In genomic region chr9:25482999-25483347, GRCm38 (mm10) we compare ENCODE assay signal across 8 mouse cellular contexts. TPM values are rescaled to one million over a fixed set of nuclear protein-coding genes. Genes with fewer than 3 reads are reported as not detected.
DNase-seq lines count a peak whose midpoint lies in the region; ATAC-seq and TF ChIP-seq lines count a peak whose summit lies in the region.

No protein-coding gene starts in this region.

- DNase-seq in left cerebral cortex, adult 2 months (ENCODE audit: extremely low spot score in 1 of 2, low spot score in 2 of 2): no peak
- no peak for DNase-seq in left cerebral cortex, adult 11 months (ENCODE audit: low spot score)
- DNase-seq in layer of hippocampus, postnatal 14 days (ENCODE audit: low spot score in 2 of 2): no peak
- DNase-seq in kidney, postnatal 14 days: no peak
- no peak for DNase-seq in embryo, embryonic 11 days

- 80% methylated on average over 9 of the region's 9 CpGs for WGBS in embryonic facial prominence, embryonic 15.5 days
- WGBS in intestine, postnatal 0 days: 79% methylated on average over 9 of the region's 9 CpGs
- 63% methylated on average over 9 of the region's 9 CpGs for WGBS in olfactory bulb, adult 2 months

- peaks cover 55% of the 10 kb centered on the region for H3K4me1 ChIP-seq in embryonic facial prominence, embryonic 15.5 days
- H3K4me1 ChIP-seq in intestine, postnatal 0 days (replicated peaks; ENCODE audit: control insufficient read depth, insufficient read depth, low read length): no peaks in the 10 kb centered on the region
- H3K4me1 ChIP-seq in olfactory bulb, adult 2 months (ENCODE audit: control insufficient read depth, insufficient read depth, low read length): peaks cover 22% of the 10 kb centered on the region

- H3K9ac ChIP-seq in embryonic facial prominence, embryonic 15.5 days: no peak overlapping the region
- no peak overlapping the region for H3K9ac ChIP-seq in intestine, postnatal 0 days (ENCODE audit: low read depth, low read length)

- no peaks in the 10 kb centered on the region for H3K36me3 ChIP-seq in embryonic facial prominence, embryonic 15.5 days
- H3K36me3 ChIP-seq in intestine, postnatal 0 days (ENCODE audit: control insufficient read depth, insufficient read depth): no peaks in the 10 kb centered on the region

- intact Hi-C loops in left cerebral cortex, adult 2 months (cut with DNase I): loop anchor here (5.0 kb wide), 4 partner anchors 84 to 331 kb away; partner anchors contain the start of gene Herpud2

- no peak overlapping the region for H3K27ac ChIP-seq in left cerebral cortex, adult 2 months
- no peak overlapping the region for H3K27ac ChIP-seq in embryonic facial prominence, embryonic 15.5 days (replicated peaks)
- H3K27ac ChIP-seq in intestine, postnatal 0 days (ENCODE audit: low read depth, low read length): no peak overlapping the region
- peak overlapping the region; percentile 38; the same call in 1 of the 2 replicates for H3K27ac ChIP-seq in olfactory bulb, adult 2 months (ENCODE audit: insufficient read depth, low read depth, low read length)

- H3K4me3 ChIP-seq in left cerebral cortex, adult 2 months: peak overlapping the region; percentile 84
- H3K4me3 ChIP-seq in embryonic facial prominence, embryonic 15.5 days (replicated peaks): peak overlapping the region; percentile 70
- H3K4me3 ChIP-seq in intestine, postnatal 0 days (ENCODE audit: low read depth, low read length): no peak overlapping the region
- H3K4me3 ChIP-seq in olfactory bulb, adult 2 months (ENCODE audit: insufficient read depth, low read depth, low read length): peak overlapping the region; percentile 84

- no peak for ATAC-seq in embryonic facial prominence, embryonic 15.5 days (ENCODE audit: insufficient number of reproducible peaks, low FRiP score, low TSS enrichment, low read depth)
- ATAC-seq in intestine, postnatal 0 days: no peak

- H3K9me3 ChIP-seq in embryonic facial prominence, embryonic 15.5 days (replicated peaks): no peaks in the 10 kb centered on the region
- no peaks in the 10 kb centered on the region for H3K9me3 ChIP-seq in intestine, postnatal 0 days (ENCODE audit: control insufficient read depth)

- TF ChIP-seq CTCF in left cerebral cortex, adult 2 months (IDR thresholded peaks at IDR 0.05): peak; percentile 18
- peak; percentile 46 for TF ChIP-seq CTCF in intestine, postnatal 0 days (IDR thresholded peaks at IDR 0.05; ENCODE audit: low read depth)
- peak; percentile 50; the same call in 1 of the 2 replicates for TF ChIP-seq CTCF in olfactory bulb, adult 2 months (IDR thresholded peaks at IDR 0.05; ENCODE audit: insufficient read depth, low read depth, low read length)

- no peak for TF ChIP-seq POLR2A in olfactory bulb, adult 2 months (IDR thresholded peaks at IDR 0.05; ENCODE audit: insufficient read depth, low read depth, low read length)

- peak overlapping the region; percentile 88 for H3K4me2 ChIP-seq in embryonic facial prominence, embryonic 15.5 days (replicated peaks)
- H3K4me2 ChIP-seq in intestine, postnatal 0 days (replicated peaks; ENCODE audit: low read depth): peak overlapping the region; percentile 99

- no peaks in the 10 kb centered on the region for H3K27me3 ChIP-seq in embryonic facial prominence, embryonic 15.5 days
- no peaks in the 10 kb centered on the region for H3K27me3 ChIP-seq in intestine, postnatal 0 days (replicated peaks; ENCODE audit: control insufficient read depth, insufficient read depth, low read length)

RNA-seq across cellular contexts. Expression of gene Eepd1, which starts 1.6 kb away (rescaled TPM):
- 10 to 100 TPM; 20.2 to 22.9 TPM for total RNA-seq in left cerebral cortex, adult 2 months (2021)
- polyA plus RNA-seq in embryonic facial prominence, embryonic 15.5 days (2015; fragmentation: Nextera tagmentation; extraction: Ambion mirVana): 13.5 and 14.1 TPM in 2 replicates
- polyA plus RNA-seq in intestine, postnatal 0 days (2015; fragmentation: Nextera tagmentation; extraction: Ambion mirVana): 26.1 and 27.4 TPM in 2 replicates
- polyA plus RNA-seq in olfactory bulb, adult 2 months (2012; ENCODE audit: insufficient read depth, insufficient read length, low replicate concordance, missing spikeins): not detected in 2 replicates
- total RNA-seq in layer of hippocampus, postnatal 14 days (2021): 10 to 100 TPM; 12.5 to 14.4 TPM
